Mouse (Mus musculus) stomach, embryonic 16.5 days (tissue): ENCODE data around the gene Pcyt2. TPM values are rescaled to one million over a fixed set of nuclear protein-coding genes. Genes with fewer than 3 reads are reported as not detected.
A peak's percentile ranks its signal among the peaks of the same experiment; 100 is the strongest.
"Not testable (repeated sequence)": the region's sequence is repeated elsewhere in the genome, so short reads cannot be mapped to it uniquely, and the experiment has no call there.

ENCODE experiments used
- ATAC-seq: fragments of 200-750 bp; cut with Nextera tagmentation; 2 replicates; pipeline ENCODE4 v1.8.0; 2017; ENCODE audit warnings: moderate number of reproducible peaks, moderate TSS enrichment; ENCODE audit not compliant: insufficient read depth, low FRiP score
- H3K27ac ChIP-seq: fragments of 300-500 bp; sonication (generic); 2 replicates; pipeline ENCODE4 v1.5.1; 2014; ENCODE audit warnings: low read length
- H3K27me3 ChIP-seq: fragments of 300-500 bp; sonication (generic); 2 replicates; pipeline ENCODE4 v1.6.1; 2014; ENCODE audit warnings: low read length, control low read depth, mixed read lengths; ENCODE audit not compliant: control insufficient read depth, insufficient read depth
- H3K36me3 ChIP-seq: fragments of 300-500 bp; sonication (generic); 2 replicates; pipeline ENCODE4 v1.6.1; 2014; ENCODE audit warnings: low read length; ENCODE audit not compliant: control insufficient read depth, insufficient read depth
- H3K4me1 ChIP-seq: fragments of 300-500 bp; sonication (generic); 2 replicates; pipeline ENCODE4 v1.6.1; 2014; ENCODE audit warnings: low read length, control low read depth, mixed read lengths; ENCODE audit not compliant: control insufficient read depth, insufficient read depth
- H3K4me2 ChIP-seq: fragments of 300-500 bp; sonication (generic); 2 replicates; pipeline ENCODE4 v1.6.1; 2014; ENCODE audit warnings: low read depth, low read length, mixed read lengths
- H3K4me3 ChIP-seq: fragments of 300-500 bp; sonication (generic); replicated peaks from 2 replicates; pipeline ENCODE4 v1.5.1; 2014; ENCODE audit warnings: mild to moderate bottlenecking, low read length
- H3K9ac ChIP-seq: fragments of 300-500 bp; sonication (generic); 2 replicates; pipeline ENCODE4 v1.6.1; 2014; ENCODE audit warnings: low read length
- H3K9me3 ChIP-seq: fragments of 300-500 bp; sonication (generic); replicated peaks from 2 replicates; pipeline ENCODE4 v1.6.1; 2016; ENCODE audit warnings: low read length, control low read depth; ENCODE audit not compliant: control insufficient read depth
- WGBS: fragments of 180-500 bp; shearing (Covaris S2); extraction: QIAGEN DNeasy Blood & Tissue Kit; methylation state at CpG from one replicate; pipeline ENCODE4 v1.1.7; 2014; 5-methylcytosine and 5-hydroxymethylcytosine counted together
- polyA plus RNA-seq: library from polyadenylated mRNA; unstranded; fragments of >200 nt; fragmentation: Nextera tagmentation; extraction: Ambion mirVana; gene quantifications from 2 replicates; pipeline ENCODE4 v1.2.1, GENCODE M21; 2015

Pcyt2 gene
- polyA plus RNA-seq, 1 experiment from 2014 or later = 185 TPM

GRCm38 (mm10) chr11:120598990-120599549, 18.7 kb downstream of the Pcyt2 start:
- H3K9me3 ChIP-seq = no peaks in the 10 kb centered on the region
- peaks cover 28% of the 10 kb centered on the region for H3K36me3 ChIP-seq
- peak overlapping the region; percentile 70 for H3K9ac ChIP-seq
- 40% methylated on average over 17 of the region's 17 CpGs for WGBS
- H3K4me3 ChIP-seq = peak overlapping the region; percentile 96
- peaks cover 25% of the 10 kb centered on the region for H3K4me1 ChIP-seq
- H3K27ac ChIP-seq = peak overlapping the region; percentile 87
- ATAC-seq = no peak
- H3K4me2 ChIP-seq = peak overlapping the region; percentile 80
- no peaks in the 10 kb centered on the region for H3K27me3 ChIP-seq

DNA sequence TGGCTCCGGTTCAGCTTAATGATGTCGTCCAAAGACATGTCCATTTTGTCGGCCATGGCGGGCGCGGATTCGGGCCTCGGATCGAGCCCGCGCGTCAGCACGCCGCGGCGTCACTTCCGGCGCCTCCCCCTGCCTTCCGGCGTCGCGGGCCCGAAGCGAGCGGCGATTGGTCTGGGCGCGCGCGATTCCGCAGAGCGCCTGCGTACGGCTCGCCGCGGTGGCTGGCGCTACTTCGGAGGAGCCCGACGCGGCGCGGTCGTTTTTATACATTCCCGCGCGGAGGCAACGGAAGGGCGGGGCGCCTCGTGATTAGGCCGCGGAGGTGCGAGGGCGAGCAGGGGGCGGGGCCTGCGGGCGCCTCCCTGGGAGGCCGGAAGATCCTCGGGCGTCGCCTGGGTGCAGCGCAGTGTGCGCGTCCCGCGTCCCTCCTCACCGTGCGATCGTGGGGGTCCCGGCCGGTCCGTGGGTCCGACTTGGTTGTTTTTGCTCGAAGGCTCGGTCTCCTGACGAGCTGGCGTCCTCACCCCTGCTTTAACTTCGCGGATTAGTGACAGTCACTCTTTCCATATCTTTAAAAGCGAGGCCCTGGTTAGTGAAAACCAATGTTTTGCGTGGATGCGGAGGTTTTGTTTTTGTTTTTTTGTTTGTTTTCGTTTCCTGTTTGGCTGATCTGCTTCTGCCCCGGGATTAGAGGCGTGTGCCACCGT, 19.3 kb downstream of the Pcyt2 start, which contains the start of the genes Alyref and Anapc11:
Alyref (minus strand) TSS at position 83 of the 707 bp plus-strand sequence.
Anapc11 (plus strand) TSS at position 139 of the 707 bp plus-strand sequence.
- under 1% methylated on average over 83 of the region's 88 CpGs for WGBS
- Histone ChIP-seq H3K36me3 (peaks cover 32% of the 10 kb centered on the region), H3K9ac (peak within 1 kb of the TSS; percentile 100)

DNA sequence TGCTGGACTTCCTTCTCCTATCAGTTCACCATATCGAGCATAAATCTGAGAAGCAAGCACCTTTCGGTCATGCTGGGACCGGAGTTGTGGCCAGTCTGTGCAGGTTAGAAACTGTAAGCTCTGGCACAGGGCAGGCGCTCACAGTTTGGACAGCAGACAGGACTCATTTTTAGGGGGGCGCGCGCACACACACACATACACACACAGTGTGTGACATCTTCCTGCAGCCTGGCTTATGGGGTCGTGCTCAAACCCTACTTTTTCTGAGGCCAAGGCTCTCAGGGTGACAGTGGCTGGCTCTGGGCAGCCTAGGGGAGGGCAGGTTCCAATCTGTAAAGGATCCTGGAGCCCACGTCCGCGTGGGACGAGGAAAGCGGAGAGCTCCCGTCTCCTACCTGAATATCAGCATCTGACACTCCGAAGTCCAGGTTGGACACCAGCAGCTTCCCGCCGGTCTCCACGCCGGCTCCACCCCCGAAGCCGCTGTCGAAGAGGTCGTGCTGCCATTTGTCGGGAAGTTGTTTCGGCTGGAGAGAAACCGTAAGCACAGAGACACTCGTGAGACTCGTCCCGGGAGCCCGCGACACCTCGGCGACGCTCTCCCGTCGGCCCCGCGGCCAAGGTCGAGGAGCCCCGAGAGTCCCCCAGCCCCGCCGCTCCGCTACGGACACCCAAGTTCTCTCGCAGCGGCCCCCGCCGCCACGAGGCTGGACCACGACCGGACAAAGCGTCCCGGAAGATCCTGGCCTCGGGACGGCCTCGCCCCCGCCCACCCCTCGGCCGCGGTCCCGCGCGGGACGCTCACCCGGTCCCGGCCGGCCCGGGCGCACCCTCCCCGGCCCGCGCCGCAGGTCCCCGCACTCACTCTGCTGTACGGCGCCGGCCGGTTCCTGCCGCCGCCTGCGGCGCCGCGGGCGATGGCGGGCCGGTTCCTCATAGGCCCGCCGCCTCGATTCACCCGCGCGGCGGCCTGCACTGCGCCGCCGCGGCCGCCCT, 20.2 kb downstream of the Pcyt2 start:
- Histone ChIP-seq H3K27ac (peak overlapping the region; percentile 90), H3K9ac (peak overlapping the region; percentile 100), H3K4me1 (peaks cover 25% of the 10 kb centered on the region), H3K36me3 (peaks cover 26% of the 10 kb centered on the region), H3K27me3 (no peaks in the 10 kb centered on the region), H3K4me3 (peak overlapping the region; percentile 96), H3K9me3 (no peaks in the 10 kb centered on the region), H3K4me2 (peak overlapping the region; percentile 94)
- 2% methylated on average over 99 of the region's 99 CpGs for WGBS
- peak; percentile 5 for ATAC-seq

More for the DNA sequence above, 19.3 kb downstream of the Pcyt2 start, which contains the start of the genes Alyref and Anapc11:
- ATAC-seq = peak; percentile 98
- Histone ChIP-seq H3K4me1 (peaks cover 25% of the 10 kb centered on the region), H3K4me3 (peak within 1 kb of the TSS; percentile 96), H3K9me3 (no peaks in the 10 kb centered on the region), H3K4me2 (peak within 1 kb of the TSS; percentile 94), H3K27ac (peak within 1 kb of the TSS; percentile 90), H3K27me3 (no peaks in the 10 kb centered on the region)

DNA sequence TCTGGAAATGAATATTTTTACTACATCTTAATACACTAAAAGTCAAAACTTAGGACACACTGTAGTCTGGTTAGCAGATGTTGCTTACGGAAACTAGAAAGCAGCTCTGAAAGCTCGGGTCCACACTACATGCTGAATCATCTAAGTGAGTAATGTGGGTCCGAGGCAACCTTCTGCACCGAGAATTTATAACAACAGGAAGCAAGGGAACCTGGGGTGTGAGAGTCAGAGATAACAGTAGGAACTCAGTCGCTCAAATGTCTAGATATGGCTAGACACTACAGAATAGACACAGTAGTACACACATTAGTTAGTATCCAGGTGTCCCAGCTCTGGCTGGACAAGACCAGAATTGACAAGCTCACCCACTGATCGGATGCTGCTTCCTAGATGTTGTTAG, 29.2 kb downstream of the Pcyt2 start:
- no peak overlapping the region for H3K4me3 ChIP-seq
- ATAC-seq = no peak
- no peak overlapping the region for H3K4me2 ChIP-seq
- H3K36me3 ChIP-seq = peaks cover 15% of the 10 kb centered on the region; the same call in 1 of the 2 replicates
- WGBS = 89% methylated on average over 6 of the region's 6 CpGs
- 0 out of 2 replicates have a peak, but pooled peaks cover 5% of the 10 kb centered on the region for H3K9me3 ChIP-seq
- no peaks in the 10 kb centered on the region for H3K27me3 ChIP-seq
- H3K27ac ChIP-seq = no peak overlapping the region
- H3K4me1 ChIP-seq = no peaks in the 10 kb centered on the region
- no peak overlapping the region for H3K9ac ChIP-seq

DNA sequence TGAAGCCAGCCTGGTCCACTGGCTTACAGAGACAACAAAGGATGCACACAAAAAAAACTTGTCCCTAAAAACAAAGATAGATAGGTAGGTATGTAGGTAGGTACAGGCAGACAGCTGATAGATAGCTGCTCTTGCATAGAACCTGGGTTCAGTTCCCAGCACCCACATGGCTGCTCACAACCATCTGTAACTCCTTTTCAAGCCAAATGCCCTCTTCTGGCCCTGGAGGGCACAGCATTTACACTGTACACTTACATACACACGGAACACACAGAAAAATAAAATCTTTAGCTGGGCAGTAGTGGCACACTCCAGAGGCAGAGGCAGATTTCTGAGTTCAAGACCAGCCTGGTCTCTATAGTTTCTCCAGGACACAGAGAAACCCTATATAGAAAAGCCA, 33.8 kb downstream of the Pcyt2 start:
- Histone ChIP-seq H3K9me3 (0 out of 2 replicates have a peak, but pooled peaks cover 5% of the 10 kb centered on the region), H3K4me2 (no peak overlapping the region), H3K27ac (no peak overlapping the region), H3K27me3 (no peaks in the 10 kb centered on the region), H3K36me3 (peaks cover 22% of the 10 kb centered on the region), H3K4me3 (no peak overlapping the region), H3K9ac (no peak overlapping the region), H3K4me1 (peaks cover 22% of the 10 kb centered on the region)
- no peak for ATAC-seq
- WGBS = 97% methylated on average over 1 of the region's 1 CpGs

DNA sequence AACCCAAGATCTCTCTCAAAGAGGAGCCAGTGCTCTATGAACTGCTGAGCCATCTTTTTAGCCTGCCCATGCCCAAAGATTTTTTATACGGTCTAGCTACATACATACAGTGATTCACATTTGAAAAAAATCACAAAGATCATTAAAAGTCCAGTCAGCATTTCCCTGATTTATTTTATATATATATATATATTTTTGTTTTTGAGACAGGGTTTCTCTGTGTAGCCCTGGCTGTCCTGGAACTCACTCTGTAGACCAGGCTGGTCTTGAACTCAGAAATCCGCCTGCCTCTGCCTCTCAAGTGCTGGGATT, 34.8 kb downstream of the Pcyt2 start:
- not testable (repeated sequence) for H3K9ac ChIP-seq, H3K27me3 ChIP-seq, H3K4me3 ChIP-seq, ATAC-seq, H3K27ac ChIP-seq, H3K4me2 ChIP-seq, H3K9me3 ChIP-seq
- WGBS = 95% methylated on average over 2 of the region's 2 CpGs
- Histone ChIP-seq H3K36me3 (peaks cover 32% of the 10 kb centered on the region), H3K4me1 (peaks cover 22% of the 10 kb centered on the region)

GRCm38 (mm10) chr11:120582268-120582981, 35.3 kb downstream of the Pcyt2 start:
- Histone ChIP-seq H3K27ac (peak overlapping the region; percentile 94), H3K9ac (peak overlapping the region; percentile 98), H3K4me3 (peak overlapping the region; percentile 94), H3K27me3 (no peaks in the 10 kb centered on the region), H3K36me3 (peaks cover 36% of the 10 kb centered on the region), H3K9me3 (0 out of 2 replicates have a peak, but pooled peaks cover 5% of the 10 kb centered on the region), H3K4me2 (peak overlapping the region; percentile 96), H3K4me1 (peaks cover 22% of the 10 kb centered on the region)
- no peak for ATAC-seq
- WGBS = 68% methylated on average over 8 of the region's 8 CpGs

DNA sequence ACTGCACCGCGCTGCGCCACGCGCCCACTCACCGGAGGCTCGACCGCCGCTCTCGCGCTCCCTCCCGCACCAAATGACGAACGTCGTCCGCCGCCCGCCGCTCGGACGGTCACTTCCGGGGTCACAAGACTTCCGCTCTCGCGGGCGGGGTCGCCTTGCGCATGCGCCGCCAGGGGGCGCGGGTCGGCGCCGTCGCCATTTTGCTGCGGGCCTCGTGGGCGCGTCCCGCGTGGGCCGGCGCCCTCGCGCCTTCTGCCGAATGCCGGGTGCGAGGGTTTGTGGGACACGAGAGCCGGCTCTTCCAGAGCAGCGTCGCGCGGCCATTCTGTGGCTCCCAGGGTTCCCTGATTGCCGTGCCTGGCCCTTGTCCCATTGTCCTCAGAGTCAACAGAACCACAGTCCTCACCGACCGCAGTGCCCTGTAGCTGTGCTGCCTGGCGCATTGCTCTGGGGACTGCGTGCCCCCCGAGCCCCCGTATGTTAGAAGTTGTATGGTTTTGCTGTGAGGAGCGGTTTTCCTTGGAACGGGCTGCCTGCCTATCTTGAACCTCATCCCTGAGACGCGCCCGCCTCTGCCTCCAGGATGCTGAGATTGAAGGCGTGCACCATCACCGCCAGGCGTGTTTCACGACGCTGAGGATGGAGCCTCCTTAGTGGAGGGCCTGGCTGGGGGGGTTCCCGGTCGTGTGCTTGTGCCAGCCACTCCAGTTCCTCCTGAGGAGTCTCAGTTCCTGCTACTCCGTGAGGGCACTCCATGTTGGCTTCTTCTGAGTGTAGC, 36.1 kb downstream of the Pcyt2 start, which contains the start of gene Arhgdia:
Arhgdia (minus strand) TSS at position 135 of the 778 bp plus-strand sequence.
- H3K4me2 ChIP-seq = peak within 1 kb of the TSS; percentile 96
- peak within 1 kb of the TSS; percentile 94 for H3K4me3 ChIP-seq
- 0 out of 2 replicates have a peak, but pooled peaks cover 5% of the 10 kb centered on the region for H3K9me3 ChIP-seq
- peaks cover 36% of the 10 kb centered on the region for H3K36me3 ChIP-seq
- ATAC-seq = peak; percentile 61
- H3K4me1 ChIP-seq = peaks cover 22% of the 10 kb centered on the region
- H3K27ac ChIP-seq = peak within 1 kb of the TSS; percentile 94
- H3K9ac ChIP-seq = peak within 1 kb of the TSS; percentile 98
- H3K27me3 ChIP-seq = no peaks in the 10 kb centered on the region
- 3% methylated on average over 72 of the region's 75 CpGs for WGBS
